Mouse (Mus musculus): ENCODE results near the gene Hexb. TPM values are rescaled to one million over a fixed set of nuclear protein-coding genes. Genes with fewer than 3 reads are reported as not detected.
"Not testable (repeated sequence)": the region's sequence is repeated elsewhere in the genome, so short reads cannot be mapped to it uniquely, and the experiment has no call there.

The Hexb gene
- polyA plus RNA-seq, 1 experiment from 2014 or later = 20.5 TPM

GRCm38 (mm10) chr13:97138404-97138931, 59.7 kb downstream of the Hexb start:
- WGBS = 34% methylated on average over 8 of the region's 8 CpGs
- not testable (repeated sequence) for H3K27me3 ChIP-seq (ENCODE audit: poor library complexity, severe bottlenecking); H3K9me3 ChIP-seq; DNase-seq (ENCODE audit: extremely low spot score, low spot score)
- peak overlapping the region; percentile 92 for H3K27ac ChIP-seq
- peaks cover 38% of the 10 kb centered on the region for H3K36me3 ChIP-seq (replicated peaks)
- peak overlapping the region; percentile 93 for H3K4me3 ChIP-seq
- H3K4me1 ChIP-seq = peaks cover 12% of the 10 kb centered on the region

DNA sequence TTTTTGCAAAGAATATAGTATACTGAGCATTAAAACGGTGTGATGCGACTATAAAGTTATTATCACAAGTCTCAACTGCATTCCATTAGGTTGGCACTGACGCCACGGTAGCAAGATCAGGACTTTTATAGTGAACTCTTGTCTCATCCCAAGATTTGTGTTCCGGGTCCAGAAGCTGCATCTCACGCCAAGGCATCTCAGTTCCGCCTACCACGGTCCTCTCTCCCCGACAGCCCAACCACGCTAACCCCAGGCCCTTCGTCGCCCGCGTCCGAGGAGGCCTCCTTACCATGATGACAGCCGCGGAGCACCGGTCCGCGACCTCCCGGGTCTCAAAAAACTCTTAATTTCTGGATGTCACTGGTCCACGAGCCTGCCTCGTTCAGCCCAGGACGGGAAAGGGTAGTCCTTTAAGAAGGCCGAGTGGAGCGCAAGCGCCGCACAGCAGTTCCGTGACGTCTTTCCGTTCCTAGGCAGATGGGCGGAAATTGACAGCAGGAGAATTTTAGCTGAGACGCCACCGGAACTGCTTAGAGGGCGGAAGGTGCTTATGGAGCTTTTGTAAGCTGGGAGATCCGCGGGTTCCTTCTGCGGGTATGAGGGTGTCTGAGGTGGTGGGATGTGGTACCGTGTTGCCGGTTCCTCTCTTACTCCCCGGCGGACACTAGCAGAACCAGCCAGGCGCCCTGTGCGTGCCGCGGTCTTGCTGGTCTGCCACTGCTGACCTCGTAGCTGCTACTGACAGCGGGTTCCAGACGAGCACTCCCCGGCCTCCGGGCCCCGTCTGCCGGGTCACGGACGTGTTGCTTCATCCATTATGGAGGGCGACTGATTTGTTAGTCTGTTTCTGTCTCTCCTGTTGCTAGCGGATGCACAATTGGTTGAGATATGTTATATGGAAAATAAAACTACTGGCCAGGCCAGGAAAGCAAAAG, 60.4 kb downstream of the Hexb start, which contains the start of the genes Gfm2 and Nsa2:
Gene Gfm2, plus strand, starts transcription at position 472 of the 935 bp plus-strand sequence.
Gene Nsa2, minus strand, starts transcription at position 472 of the 935 bp plus-strand sequence.
- H3K27me3 ChIP-seq (ENCODE audit: poor library complexity, severe bottlenecking) = no peaks in the 10 kb centered on the region
- peak; percentile 90 for DNase-seq (ENCODE audit: extremely low spot score, low spot score)
- peaks cover 12% of the 10 kb centered on the region for H3K4me1 ChIP-seq
- no peaks in the 10 kb centered on the region for H3K9me3 ChIP-seq
- H3K4me3 ChIP-seq = peak within 1 kb of the TSS; percentile 93
- under 1% methylated on average over 57 of the region's 57 CpGs for WGBS
- peak within 1 kb of the TSS; percentile 92 for H3K27ac ChIP-seq
- peaks cover 37% of the 10 kb centered on the region for H3K36me3 ChIP-seq (replicated peaks)

GRCm38 (mm10) chr13:97130413-97130812, 67.7 kb downstream of the Hexb start:
- no CpG with 5 or more reads among the region's 2 CpGs for WGBS
- not testable (repeated sequence) for H3K4me1 ChIP-seq; H3K27me3 ChIP-seq (ENCODE audit: poor library complexity, severe bottlenecking); DNase-seq (ENCODE audit: extremely low spot score, low spot score); H3K4me3 ChIP-seq; H3K9me3 ChIP-seq; H3K27ac ChIP-seq
- peaks cover 60% of the 10 kb centered on the region for H3K36me3 ChIP-seq (replicated peaks)

- H3K4me3 ChIP-seq = not testable (repeated sequence)
Measured at GRCm38 (mm10) chr13:97129654-97130053, 68.5 kb downstream of the Hexb start.

More at GRCm38 (mm10) chr13:97129654-97130053, 68.5 kb downstream of the Hexb start:
- H3K27ac ChIP-seq; H3K9me3 ChIP-seq; DNase-seq (ENCODE audit: extremely low spot score, low spot score); H3K4me1 ChIP-seq; H3K27me3 ChIP-seq (ENCODE audit: poor library complexity, severe bottlenecking): not testable (repeated sequence)
- peaks cover 58% of the 10 kb centered on the region for H3K36me3 ChIP-seq (replicated peaks)
- WGBS = 89% methylated on average over 4 of the region's 4 CpGs

Other genes starting within 250 kb of the Hexb start
- gene 1700029F12Rik, start 164.0 kb downstream of the Hexb start, polyA plus RNA-seq (2016; fragmentation: Nextera tagmentation; extraction: Ambion mirVana) = not detected in 2 replicates
- 11.3 and 12.2 TPM in 2 replicates for gene Fam169a, start 131.1 kb downstream of the Hexb start, polyA plus RNA-seq (2016; fragmentation: Nextera tagmentation; extraction: Ambion mirVana)
- gene Gm6169, start 99.1 kb downstream of the Hexb start, polyA plus RNA-seq (2016; fragmentation: Nextera tagmentation; extraction: Ambion mirVana) = 0.37 and 1.7 TPM in 2 replicates
- gene Gfm2, start 60.4 kb downstream of the Hexb start, polyA plus RNA-seq (2016; fragmentation: Nextera tagmentation; extraction: Ambion mirVana) = 44.0 and 47.1 TPM in 2 replicates
- gene Nsa2, start 60.4 kb downstream of the Hexb start, polyA plus RNA-seq (2016; fragmentation: Nextera tagmentation; extraction: Ambion mirVana) = 60.6 and 65.2 TPM in 2 replicates
- gene Enc1, start 42.7 kb upstream of the Hexb start, polyA plus RNA-seq (2016; fragmentation: Nextera tagmentation; extraction: Ambion mirVana) = 7.8 and 10.0 TPM in 2 replicates

Measured in forebrain, embryonic 10.5 days (tissue).